Mouse (Mus musculus) liver, embryonic 14.5 days (tissue): ENCODE results near the gene Dapk1.

Experiments
- CTCF ChIP-seq: IDR thresholded peaks from 2 replicates; pipeline ENCODE4 v1.5.1; 2016; ENCODE audit warnings: antibody characterized with exemption, low read depth, control low read depth
- EP300 ChIP-seq: IDR thresholded peaks from 2 replicates; pipeline ENCODE4 v1.6.1; 2016; ENCODE audit warnings: antibody characterized with exemption, low read depth

GRCm38 (mm10) chr13:60746271-60746670 is 144.5 kb downstream of the Dapk1 start:
- peak; percentile 89 for TF ChIP-seq CTCF
- TF ChIP-seq EP300: no peak
